Mouse (Mus musculus): ENCODE data around the gene Ccdc149.

Ccdc149 gene

DNA sequence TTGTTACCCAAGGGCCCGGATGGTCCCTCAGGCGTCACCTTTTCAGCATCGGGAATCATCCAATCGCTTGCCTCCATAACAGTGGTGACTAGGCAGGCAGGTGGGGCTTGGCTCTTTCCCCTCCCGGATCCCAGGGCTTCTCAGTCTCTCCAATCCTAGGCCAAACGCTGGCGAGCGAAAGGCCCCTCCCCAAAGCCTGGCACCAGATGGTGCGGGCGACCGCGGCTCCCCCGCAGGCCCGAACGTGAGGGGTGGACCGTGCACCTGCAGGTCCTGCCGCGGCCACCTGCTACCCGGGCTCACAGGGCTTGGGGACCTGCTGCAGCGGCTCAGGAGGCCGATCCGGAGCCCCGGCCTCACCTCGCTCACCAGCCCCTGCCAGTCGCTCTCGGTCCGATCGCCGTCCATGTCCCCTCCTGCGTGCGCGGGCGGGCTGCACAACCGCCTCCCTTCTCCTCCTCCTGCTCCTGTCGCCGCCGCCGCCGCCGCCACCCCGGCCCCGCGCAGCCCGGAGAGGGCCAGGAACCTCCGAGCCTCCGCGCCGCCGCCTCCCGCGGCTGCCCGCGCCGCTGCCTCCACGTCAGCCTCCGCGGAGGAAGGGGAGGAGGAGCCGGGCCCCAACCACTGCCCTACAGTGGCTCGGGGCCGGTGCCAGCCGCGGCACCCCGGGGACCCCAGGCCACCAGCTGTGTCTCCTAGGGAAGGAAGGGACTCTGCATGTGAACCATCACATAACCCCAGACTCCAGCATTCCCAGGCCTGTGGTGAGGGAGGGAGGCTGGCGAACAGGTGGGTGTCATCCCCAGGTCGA, at the start of gene Ccdc149:
Gene Ccdc149, minus strand, starts transcription at position 531 of the 811 bp plus-strand sequence.
- peak; percentile 91 to 92 for DNase-seq

DNA sequence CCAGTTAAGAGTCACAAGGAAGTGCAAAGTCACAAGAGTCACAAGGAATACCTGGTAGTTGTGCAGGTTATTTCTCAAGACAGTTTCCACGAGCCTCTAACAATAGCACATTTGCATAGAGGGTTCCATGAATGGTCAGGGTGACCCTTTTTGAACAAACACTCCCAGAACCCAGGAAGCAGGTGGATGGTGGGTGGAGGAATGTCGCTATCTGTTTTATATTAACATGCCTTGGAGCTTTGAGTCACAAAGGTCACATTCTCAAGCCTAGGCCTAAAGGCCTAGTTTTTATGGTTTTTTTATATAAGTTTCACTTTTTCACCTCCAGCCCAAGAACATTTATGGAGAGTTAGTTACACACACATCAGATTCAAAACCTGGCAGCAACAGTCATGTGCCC, 48.6 kb upstream of the Ccdc149 start:
- DNase-seq, result no peak

DNA sequence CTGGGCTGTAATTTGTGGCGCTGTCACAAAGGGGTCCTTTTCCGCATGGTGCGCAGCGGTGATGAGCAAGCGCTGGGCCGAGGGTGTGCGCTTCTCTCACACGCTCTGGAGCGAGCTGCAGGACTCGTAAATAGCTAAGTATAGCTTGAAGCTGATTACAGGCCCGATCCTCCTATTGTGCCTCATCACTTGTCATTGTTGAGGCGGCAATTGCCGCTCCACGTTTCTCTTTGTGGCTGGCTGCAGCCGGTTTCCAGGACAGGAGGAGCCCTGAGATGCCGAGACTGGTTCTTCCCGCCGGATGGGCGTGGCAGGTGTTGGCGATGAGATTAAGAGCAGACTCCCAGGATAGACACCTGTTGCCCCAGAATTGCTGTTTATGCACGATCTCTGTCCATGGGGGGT, 44.8 kb upstream of the Ccdc149 start:
- peak; percentile 44 to 52 for DNase-seq

DNA sequence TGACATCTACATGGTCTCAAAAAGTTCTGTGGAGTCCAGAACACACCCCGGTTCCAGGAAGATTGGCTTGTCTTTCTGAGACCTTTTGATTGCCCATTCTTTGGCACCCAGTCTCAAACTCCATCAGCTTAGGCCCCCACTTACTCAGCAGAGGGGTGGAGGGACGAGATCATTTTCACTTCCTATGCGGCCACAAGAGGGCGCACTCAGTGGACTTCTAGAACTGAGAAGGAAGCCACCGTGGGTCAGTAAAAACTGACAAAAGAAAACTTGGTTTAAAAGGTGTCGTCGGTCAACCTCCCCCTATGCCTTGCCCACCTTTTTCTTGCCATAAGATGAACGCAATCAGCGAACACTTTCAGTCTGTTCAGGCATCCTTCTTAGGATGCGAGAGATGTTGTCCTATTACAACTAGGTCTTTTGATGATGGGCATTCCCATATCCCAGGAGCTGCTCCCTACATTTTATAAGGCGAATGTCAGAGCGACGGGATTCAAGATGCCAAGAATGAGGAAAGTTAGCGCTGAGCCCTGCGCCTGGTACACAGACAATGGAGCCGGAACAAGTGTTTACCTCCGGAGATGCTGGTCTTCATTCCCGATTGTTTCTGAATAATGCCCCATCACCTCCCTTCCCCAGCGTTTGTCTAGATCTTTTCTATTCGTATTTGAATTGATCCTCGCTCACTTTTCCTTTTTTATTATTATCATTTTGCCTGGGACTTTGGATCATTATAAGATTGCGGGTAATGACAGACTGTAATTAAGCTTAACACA, 44.1 kb upstream of the Ccdc149 start:
- peak; percentile 88 to 92 for DNase-seq

DNA sequence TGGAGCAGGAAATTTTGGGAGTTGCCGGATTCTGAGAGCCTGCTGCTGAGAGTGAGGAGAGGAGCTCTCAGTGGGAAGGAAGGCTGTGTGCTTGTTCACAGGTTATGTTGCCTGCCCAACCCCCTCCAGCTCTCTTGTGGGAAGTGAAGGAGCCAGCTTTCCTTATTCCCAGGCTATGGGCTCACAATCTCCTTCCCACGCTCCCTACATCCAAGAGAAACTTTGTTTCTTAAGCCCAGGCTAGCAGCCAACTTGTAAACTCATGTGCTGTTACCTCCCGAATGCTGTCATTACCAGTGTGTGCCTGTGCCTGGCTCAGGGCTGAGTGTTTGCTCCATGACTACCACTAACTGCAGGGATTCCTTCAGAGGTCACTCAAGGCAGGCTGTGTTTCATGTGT, 39.8 kb upstream of the Ccdc149 start:
- DNase-seq, result no peak

DNA sequence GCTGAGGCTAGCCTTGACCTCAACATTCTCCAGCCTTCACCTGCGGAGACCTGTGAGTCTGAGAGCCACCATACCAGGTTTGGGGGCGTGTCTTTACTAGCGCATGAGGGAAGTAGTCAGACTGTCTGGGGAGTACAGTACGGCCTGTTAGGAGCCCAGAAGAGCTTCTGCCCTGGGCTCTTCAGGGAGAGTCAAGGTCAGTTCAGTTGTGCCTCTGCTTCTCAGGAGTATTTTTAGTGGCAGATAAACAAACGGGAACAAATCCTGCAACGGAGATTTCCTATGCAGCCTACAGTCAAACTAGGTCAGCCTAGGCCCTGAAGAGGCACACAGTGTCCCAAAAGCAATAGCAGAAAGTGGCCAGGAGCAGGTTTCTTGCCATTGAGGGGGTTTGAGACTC, 38.1 kb upstream of the Ccdc149 start:
- DNase-seq, result no peak

DNA sequence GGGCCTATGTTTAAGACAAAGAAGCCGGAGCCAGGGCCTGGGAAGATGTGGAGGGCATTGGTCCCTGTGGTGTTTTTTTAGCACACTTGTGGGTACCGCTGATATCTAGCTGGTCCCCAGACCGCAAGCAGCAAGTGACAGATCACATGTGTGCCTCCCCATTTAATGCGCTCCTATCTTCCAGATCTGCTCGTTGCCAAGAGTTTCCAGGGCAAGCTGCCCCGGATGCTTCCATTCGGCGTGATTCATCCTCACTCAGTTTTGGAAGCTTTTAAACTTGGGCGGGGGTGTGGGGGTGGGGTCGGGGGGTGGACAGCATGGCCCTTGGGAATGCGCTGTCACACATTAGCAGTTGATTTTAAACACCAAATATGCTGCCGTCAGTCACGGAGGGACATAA, 33.3 kb upstream of the Ccdc149 start:
- DNase-seq, result peak; percentile 34 to 35

DNA sequence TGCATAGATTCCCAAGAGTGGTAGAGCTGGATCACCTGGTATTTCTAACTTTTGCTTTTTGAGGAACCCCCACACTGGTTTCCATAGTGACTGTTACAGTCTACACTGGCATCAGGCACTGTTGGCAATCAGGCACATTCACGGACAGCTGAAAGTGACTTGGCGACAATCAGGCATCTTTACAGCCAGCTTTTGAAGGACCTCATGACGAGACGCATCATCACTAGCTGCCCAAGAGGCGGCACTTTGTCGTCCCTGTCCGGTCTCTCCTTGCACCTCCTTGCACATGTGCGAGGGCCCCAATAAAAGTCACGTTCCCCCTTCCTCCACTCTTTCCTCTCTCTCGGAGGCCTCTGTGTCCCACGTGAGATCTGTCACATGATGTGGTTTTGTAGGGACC, 32.8 kb upstream of the Ccdc149 start:
- DNase-seq, result peak; percentile 35 to 40

DNA sequence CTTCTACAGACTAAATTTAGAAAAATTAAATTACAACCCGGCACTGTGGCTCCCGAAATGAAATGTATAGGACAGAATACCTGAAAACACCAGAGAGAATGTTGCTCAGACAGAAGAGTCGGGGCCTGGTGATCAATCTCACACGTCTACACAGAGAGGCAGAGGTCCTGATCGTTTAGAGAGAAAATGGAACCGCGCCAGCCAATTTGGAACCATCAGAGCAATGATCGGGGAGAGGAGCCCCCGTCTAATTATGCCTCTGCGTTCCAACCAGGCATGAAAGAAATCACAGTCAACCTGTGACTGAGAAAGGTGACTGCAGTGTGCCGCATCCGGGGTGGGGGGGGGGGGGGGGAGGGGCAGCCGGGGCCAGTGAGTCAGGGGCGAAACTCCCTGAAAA, 24.4 kb upstream of the Ccdc149 start:
- DNase-seq, result no peak

DNA sequence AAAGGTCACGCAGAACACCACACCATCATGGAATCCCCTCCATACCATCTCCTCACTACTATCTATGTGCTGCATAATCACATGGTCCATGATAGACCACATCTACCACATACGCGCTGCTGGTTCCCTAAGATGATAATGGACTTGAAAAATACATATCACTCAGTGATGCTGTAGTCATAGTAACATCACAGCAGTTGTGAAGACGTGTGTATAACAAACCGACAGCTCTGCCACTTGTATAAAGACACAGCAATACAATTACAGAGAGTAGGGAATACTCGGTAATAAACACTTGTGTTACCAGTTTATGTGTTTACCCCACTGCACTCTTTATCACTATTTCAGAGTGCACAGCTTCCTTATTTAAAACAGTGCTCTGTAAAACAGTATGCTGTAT, 20.2 kb upstream of the Ccdc149 start:
- DNase-seq, result no peak

DNA sequence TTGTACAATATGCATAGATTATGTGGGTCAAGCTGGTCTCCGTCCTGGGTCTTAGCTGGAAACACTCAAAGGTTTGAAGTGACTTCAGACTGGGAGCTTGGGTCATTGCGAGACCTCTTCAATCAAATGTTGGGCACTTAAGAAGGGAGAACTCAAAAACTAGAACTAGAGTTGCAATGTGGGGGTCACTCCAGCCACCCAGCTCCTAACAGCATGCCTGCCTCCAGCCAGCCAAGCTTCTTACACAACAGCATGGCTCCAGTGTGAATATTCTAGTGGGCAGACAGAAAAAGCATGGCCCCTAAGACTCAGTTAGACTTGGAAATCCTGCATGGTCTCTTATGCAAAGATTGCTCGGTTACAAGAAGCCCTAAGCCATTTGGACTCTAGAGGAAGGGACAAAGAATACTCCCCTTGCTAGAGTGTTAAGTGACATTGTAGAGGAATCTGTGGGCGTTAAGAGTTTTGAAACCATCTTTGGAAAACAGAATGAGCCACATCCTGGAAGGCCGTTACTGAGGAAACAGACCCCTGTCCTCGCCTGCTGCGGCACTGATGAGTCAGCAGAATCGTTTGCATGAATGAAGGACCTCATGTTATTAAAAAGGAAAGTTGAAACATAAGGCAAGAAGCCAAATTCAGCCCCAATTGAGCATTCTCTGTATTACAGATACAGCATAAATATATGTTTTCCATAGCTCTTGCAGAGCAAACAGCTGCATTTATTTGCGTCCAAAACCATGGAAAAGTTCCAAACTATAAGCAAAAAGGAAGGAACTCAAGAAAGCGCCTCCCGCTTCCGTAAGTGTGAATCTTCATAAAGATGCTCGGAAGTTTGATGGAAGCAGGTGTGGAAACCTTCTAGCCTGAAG, 16.5 kb upstream of the Ccdc149 start:
- no peak for DNase-seq

DNA sequence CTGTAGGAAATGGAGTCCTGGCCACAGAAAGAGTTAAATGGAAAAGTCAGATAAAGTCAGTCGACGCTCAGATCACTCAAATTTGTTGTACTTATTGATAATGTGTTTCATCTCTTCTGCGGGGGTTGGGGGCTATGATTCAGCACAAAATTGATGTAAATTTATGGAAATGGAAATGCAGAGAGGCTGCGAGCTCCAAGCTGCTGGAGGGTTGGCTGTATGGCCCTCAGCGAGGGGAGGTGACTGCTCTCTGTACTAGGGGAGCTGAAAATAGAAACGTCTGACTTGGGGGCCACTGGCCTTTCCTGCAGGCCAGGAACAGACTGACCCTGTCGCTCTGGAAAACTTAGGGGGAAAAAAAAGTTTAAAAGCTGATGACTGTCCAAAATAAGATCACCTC, 5.5 kb upstream of the Ccdc149 start:
- no peak for DNase-seq

DNA sequence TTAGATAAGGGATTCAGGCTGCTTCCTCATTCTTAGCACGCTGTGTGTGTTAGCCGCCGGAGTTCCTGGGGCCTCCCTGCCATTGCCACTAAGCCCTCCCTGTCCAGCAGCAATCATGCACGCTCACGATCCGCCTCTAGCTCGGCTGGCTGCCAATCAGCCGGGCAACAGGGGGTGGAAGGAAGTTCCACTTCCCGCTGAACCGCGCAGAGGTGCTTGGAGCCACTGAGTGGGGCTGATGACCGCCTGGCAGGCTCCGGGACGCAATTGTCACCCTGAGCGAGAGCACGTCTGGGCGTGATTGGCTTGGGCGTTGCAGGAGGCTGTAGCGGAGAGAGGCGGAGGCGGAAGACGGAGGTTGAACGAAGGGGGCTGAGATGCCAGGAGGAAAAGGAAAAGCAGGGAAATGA, 5.0 kb upstream of the Ccdc149 start:
- peak; percentile 78 to 80 for DNase-seq

DNA sequence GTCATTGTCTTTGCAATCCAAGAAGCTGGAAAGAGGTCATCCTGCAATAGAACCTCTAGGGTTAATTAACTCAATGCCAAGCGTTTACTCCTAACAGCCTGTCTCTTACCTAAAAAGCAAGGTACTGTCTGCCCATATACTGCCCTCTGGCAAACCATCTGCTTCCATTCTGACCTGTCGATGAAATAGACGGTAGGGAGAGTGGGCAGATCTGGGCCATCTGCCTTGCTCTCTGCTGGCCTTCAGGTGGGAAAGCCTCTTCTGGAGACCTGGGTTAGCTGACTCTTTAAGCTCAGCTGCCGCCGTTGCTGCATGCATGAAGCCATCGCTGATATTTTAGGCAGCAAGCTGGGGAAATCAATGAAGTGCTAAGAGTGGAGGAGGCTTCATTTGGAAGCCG, 2.7 kb upstream of the Ccdc149 start:
- peak; percentile 31 to 37 for DNase-seq

DNA sequence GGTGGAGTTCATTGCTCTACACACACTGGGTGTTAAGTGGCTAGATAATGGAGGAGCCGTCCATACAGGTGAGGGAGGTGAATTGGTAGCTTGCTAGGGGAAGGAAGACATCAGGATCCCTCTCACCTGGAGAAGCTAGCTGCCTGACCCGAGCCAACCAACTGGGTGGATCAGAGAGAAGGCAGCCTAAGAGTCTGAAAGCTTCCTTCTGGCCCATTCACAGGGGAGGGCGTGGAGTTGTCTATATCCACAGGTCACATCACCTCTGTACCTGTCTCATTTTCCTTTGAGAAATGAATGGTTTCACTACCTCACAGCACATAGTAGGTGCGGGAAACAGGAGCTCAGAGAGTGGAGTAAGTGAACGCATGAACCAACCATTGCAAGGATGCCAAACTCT, 770 bp downstream of the Ccdc149 start:
- DNase-seq, result peak in 1 of 2 experiments; percentile 18

DNA sequence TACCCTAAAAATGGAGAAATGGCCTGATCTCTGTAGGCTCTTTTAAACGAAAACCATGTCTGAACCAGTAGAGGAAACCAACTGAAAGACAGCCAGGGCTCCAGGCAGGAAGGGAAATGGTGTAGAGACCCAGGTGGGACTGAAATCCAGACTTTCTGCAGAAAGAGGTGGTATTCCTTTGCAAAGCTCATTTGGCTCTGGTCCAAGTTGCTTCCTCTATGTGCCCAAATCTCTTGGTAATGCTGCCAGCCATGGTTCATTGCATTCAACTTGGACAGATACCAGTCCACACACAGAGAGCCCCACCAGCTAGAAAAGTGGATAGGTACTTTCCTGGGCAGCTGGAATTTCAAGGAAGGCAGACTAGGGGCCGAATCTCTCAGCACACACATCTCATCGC, 3.5 kb downstream of the Ccdc149 start:
- peak; percentile 22 to 51 for DNase-seq

DNA sequence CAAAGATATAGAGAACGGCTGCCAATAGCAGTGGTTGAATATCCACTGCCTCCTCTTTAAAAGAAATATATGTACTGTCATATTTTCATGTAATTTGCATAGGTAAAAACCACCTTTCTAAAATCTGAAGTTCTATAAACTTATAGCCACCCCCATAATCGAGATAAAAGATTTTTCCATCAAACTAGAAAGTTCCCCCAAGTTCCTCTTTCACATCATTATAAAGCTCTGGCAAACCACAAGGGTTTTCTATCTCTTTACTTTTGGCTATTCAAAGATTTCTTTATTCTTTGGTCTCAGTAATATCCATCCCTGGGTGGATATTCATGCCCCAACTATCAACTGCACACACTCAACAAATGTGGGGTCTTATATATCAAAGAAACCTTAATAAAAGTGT, 8.9 kb downstream of the Ccdc149 start:
- no peak for DNase-seq

DNA sequence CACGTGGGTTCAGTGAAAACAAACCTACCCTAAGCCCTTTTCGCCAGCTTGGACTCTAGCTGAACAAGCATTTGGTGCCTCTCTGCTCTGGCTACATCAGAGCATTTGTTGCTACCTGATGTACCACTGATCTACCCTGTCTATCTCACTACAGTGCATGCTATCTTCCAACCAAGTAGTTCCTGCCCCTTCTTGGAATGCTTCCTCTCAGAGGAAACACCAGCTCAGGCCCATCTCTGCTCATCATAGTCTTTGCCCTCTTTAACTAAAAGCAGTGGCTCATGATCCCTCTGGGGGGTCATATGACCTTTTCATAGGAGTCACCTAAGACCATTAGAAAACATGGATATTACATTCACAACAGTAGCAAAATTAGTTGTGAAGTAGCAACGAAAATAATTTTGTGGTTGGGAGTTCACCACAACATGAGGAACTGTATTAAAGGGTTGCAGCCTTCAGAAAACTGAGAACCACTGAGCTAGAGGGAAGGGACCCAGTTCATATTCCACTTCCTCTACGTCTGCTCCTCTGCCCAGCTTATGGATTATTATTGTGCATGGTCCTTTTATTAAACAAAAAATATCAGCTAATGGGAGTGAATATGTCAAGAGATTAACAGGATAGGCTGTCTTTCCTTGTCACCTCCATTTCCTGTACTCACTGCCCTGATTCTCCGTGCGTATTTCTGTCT, 9.7 kb downstream of the Ccdc149 start:
- no peak for DNase-seq

DNA sequence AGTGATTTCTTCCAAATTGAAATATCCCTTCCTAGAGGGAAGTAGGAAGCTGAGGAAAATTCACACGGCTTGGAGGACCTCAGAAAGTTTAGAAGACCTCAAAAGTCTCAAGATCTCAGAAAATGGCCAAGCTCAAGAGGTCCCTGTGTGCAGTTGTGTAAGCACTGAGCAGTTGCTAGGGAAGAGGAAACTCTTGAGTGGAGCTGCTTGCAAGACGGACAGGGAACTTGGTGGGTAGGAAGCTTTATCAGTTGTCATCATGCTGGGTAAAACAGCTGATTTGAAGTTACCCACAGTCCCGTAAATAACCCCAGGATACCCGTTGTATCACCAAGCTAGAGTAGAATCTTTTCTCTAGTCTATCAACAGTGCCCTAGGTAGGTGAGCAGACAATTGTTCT, 12.0 kb downstream of the Ccdc149 start:
- DNase-seq, result no peak

DNA sequence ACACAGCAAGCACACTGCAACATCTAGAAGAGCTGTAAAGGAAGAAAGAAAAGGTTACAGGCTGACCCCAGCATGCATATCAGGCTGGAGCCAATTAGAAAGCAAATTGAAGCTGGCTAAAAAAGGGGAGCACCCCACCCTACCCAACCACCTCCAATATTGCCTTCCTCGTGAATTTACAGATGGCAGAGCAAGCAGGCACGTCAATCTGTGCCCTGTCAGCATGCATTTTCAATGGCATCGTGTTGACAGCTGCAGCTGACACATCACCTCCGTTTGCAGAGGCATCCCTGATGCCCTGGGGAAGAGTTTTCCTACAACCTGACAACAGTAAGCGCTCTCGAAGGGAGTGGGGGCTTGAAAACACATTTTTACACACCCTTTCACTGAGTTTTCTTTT, 14.2 kb downstream of the Ccdc149 start:
- DNase-seq, result no peak

DNA sequence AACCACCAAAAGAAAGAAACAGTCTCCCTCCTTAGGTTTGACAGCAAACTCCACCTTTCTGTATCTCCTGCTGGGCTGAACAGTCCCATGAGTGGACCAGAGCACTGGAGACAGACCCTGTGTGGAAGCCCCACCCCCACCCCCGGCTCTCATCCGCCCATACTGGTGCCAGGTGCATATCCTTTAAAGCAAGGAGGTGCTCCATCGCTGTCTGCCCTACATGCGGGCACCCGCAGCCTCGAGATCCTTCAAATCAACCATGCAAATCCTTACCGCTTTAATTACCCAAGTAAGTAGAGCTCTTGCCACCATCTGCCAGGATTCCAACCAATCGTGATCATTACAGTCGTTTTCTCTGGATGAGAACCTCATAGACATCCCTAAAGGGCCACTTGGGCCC, 20.5 kb downstream of the Ccdc149 start:
- DNase-seq, result no peak

DNA sequence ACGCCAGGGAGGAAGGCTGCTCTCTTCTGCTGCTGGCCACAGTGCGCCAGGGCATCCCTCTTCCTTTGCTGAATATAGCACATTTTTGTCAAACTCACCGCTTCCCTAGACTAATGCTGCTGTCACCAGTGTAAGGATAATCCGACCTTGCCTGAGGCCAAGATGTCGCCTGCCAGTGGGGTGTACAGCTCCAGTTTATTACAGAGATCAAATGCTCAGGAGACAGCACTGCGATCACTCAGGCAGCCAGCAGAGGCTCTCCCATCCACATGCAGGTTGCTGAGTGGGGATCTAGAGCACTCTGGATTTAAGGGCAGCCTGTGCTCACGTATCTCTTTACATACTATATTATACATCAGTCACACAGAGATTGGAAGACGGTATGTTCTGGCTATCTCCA, 22.1 kb downstream of the Ccdc149 start:
- DNase-seq, result no peak

DNA sequence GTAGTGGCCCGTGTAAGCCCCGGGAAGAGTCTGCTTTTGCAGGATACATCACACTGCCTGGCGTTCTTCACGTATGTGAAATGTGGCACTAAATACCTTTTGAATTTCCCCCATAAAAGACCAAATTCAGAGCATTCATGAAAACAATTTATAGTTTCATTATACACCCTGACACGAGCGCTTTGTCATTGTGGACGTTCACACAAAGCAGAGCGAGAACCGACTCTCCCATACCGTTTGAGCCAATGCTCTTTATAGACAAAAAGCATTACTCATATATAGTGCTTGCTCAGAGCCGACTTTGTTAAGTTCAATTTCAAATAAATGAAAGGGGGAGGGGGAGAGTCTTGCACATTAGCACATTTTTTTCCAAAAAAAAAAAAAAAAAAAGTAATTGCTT, 31.0 kb downstream of the Ccdc149 start:
- DNase-seq, result no peak
